Mouse (Mus musculus): Measurements from ENCODE around the gene Rbpjl. TPM values are rescaled to one million over a fixed set of nuclear protein-coding genes. Genes with fewer than 3 reads are reported as not detected.
A peak's percentile ranks its signal among the peaks of the same experiment; 100 is the strongest.

Rbpjl gene
- total RNA-seq, 1 experiment, result 0.04 TPM

DNA sequence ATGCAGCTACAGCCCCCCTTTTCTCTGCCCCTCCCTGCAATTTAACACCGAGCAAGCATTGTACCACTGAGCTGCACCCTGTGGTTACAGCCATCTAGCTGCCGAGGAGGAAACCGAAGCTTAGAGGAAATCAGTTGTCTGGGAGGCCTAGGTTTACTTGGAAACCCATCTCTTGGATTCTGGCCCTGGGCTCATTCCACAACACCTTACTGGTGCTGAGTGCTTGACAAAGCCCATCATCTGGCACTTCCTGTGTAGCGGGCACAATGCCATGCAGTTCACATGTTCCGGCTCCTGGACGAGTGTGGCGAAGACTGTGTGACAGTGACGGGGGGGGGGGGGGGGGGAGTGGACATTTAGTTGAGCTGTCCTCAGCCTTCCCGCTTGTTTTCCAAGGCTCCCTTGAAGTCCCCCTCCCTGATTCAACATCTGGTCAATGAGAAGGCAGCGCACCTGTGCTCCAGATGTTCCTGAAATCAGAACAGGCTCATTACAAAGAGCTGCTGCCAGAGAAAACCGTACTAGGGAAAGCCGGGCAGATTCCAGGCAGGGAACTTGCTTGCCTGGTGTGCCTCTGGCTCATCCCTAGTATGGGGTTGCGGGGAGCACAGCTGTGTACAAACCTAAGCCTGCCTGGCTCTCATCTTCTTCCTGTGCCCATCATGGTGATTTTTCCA, 49.2 kb downstream of the Rbpjl start:
- peaks cover 10 to 35% of the 10 kb centered on the region in 2 experiments for H3K4me1 ChIP-seq (ENCODE audit: control insufficient read depth in 2 of 2, insufficient read depth in 2 of 2, low read length in 2 of 2, poor library complexity in 1 of 2)
- in situ Hi-C loops (cut with MboI; ENCODE audit: low sequenced_read_pairs in 2 of 2, unreplicated experiment in 2 of 2), result no loop called here
- no peaks in the 10 kb centered on the region for H3K36me3 ChIP-seq (ENCODE audit: control insufficient read depth, insufficient read depth, low read length, poor library complexity, severe bottlenecking)
- DNase-seq (ENCODE audit: low read depth, low spot score), result no peak
- peak overlapping the region; percentile 23 for H3K27ac ChIP-seq (ENCODE audit: insufficient read depth, low read depth, low read length, poor library complexity, severe bottlenecking)
- H3K9me3 ChIP-seq (ENCODE audit: control insufficient read depth, insufficient read depth, low read depth, low read length), result no peaks in the 10 kb centered on the region
- no peak overlapping the region for H3K9ac ChIP-seq (ENCODE audit: insufficient read depth, low read depth, low read length, poor library complexity, severe bottlenecking)
- TF ChIP-seq HCFC1 (IDR thresholded peaks at IDR 0.05; ENCODE audit: borderline replicate concordance, insufficient read depth, low read length) (no peak), MAFK (IDR thresholded peaks at IDR 0.05; ENCODE audit: insufficient read depth, low read depth, low read length) (no peak), ZC3H11A (IDR thresholded peaks at IDR 0.05; ENCODE audit: borderline replicate concordance, low read depth, low read length) (no peak), ZNF384 (IDR thresholded peaks at IDR 0.05; ENCODE audit: low read depth, low read length) (no peak), CHD2 (IDR thresholded peaks at IDR 0.05; ENCODE audit: low read depth, low read length) (no peak)
- H3K4me3 ChIP-seq (ENCODE audit: insufficient read depth in 1 of 2, low read depth in 1 of 2, low read length in 2 of 2, poor library complexity in 1 of 2, severe bottlenecking in 1 of 2), result no peak overlapping the region

DNA sequence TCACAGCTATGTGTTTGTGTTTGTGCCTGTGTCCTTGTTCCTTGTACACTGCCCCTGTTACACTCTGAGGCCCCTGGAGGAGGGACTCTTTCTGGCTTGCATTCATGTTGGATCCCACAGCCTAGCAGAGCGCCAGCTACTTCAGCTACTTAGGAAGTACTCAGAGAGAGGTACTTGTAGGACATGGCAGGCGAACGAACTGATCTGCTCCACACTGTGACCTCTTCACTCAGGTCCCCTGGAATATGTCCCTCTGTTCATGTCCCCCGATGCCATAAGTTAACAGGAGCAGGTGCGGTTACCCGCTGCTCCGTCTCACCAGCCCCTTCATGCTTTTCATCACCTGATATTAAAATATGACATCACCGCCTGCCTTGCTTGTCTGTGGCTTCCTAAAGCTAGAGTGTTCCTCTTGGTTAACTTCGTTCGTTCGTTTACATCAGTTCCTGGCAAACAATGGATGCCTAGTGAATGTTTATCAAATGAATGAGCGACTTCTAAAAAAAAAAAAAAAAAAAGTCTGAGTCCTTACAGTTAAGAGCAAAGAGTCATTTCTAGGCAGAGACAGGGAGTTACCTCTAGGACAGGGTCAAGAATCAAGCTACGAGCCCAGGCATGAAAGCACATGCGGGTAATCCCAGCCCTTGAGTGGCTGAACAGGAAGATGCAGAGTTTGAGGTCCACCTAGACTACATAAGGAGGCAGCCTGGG, 50.3 kb downstream of the Rbpjl start:
- TF ChIP-seq HCFC1 (IDR thresholded peaks at IDR 0.05; ENCODE audit: borderline replicate concordance, insufficient read depth, low read length) (no peak), MAFK (IDR thresholded peaks at IDR 0.05; ENCODE audit: insufficient read depth, low read depth, low read length) (no peak)

DNA sequence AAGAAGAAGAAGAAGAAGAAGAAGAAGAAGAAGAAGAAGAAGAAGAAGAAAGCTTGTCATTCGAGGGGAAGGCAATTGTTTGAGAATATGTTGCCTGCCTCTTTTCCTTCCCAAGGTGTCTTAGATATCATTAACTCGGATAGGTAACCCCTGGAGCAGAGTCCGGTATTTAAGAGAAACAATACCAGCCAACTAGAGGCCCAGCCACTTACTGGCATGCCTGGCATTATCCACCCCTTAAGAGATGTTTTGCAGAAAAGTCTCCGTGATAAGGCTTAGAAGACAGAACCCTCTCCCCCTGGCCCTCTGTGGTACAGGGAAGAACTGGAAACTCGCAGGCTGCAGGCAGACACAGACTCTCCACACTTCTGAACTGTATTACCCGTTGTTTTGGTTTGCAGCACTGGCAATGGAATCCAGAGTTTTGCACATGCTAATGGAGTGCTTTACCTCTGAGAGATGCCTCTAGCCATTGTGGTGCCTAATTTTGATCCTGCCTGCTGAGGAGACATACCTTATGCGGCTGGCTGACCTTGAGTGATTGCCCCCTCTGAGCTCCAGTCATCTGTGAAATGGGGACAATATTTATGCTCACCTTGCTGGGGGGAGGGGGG, 51.1 kb downstream of the Rbpjl start:
- Histone ChIP-seq H3K9me3 (ENCODE audit: control insufficient read depth, insufficient read depth, low read depth, low read length) (no peaks in the 10 kb centered on the region), H3K4me3 (ENCODE audit: insufficient read depth in 1 of 2, low read depth in 1 of 2, low read length in 2 of 2, poor library complexity in 1 of 2, severe bottlenecking in 1 of 2) (no peak overlapping the region), H3K36me3 (ENCODE audit: control insufficient read depth, insufficient read depth, low read length, poor library complexity, severe bottlenecking) (no peaks in the 10 kb centered on the region), H3K27ac (ENCODE audit: insufficient read depth, low read depth, low read length, poor library complexity, severe bottlenecking) (no peak overlapping the region), H3K4me1 (ENCODE audit: control insufficient read depth in 2 of 2, insufficient read depth in 2 of 2, low read length in 2 of 2, poor library complexity in 1 of 2) (peaks cover 10 to 38% of the 10 kb centered on the region in 2 experiments), H3K9ac (ENCODE audit: insufficient read depth, low read depth, low read length, poor library complexity, severe bottlenecking) (no peak overlapping the region)
- no peak for DNase-seq (ENCODE audit: low read depth, low spot score)
- TF ChIP-seq ZNF384 (IDR thresholded peaks at IDR 0.05; ENCODE audit: low read depth, low read length), result no peak
- no peak for TF ChIP-seq MAFK (IDR thresholded peaks at IDR 0.05; ENCODE audit: insufficient read depth, low read depth, low read length)
- no peak for TF ChIP-seq ZC3H11A (IDR thresholded peaks at IDR 0.05; ENCODE audit: borderline replicate concordance, low read depth, low read length)
- no peak for TF ChIP-seq HCFC1 (IDR thresholded peaks at IDR 0.05; ENCODE audit: borderline replicate concordance, insufficient read depth, low read length)
- TF ChIP-seq CHD2 (IDR thresholded peaks at IDR 0.05; ENCODE audit: low read depth, low read length), result no peak
- in situ Hi-C loops (cut with MboI; ENCODE audit: low sequenced_read_pairs in 2 of 2, unreplicated experiment in 2 of 2), result no loop called here

More for the DNA sequence above, 50.3 kb downstream of the Rbpjl start:
- DNase-seq (ENCODE audit: low read depth, low spot score), result no peak
- in situ Hi-C loops (cut with MboI; ENCODE audit: low sequenced_read_pairs in 2 of 2, unreplicated experiment in 2 of 2), result no loop called here
- no peak overlapping the region for H3K9ac ChIP-seq (ENCODE audit: insufficient read depth, low read depth, low read length, poor library complexity, severe bottlenecking)
- H3K9me3 ChIP-seq (ENCODE audit: control insufficient read depth, insufficient read depth, low read depth, low read length), result no peaks in the 10 kb centered on the region
- no peak overlapping the region for H3K27ac ChIP-seq (ENCODE audit: insufficient read depth, low read depth, low read length, poor library complexity, severe bottlenecking)
- H3K4me3 ChIP-seq (ENCODE audit: insufficient read depth in 1 of 2, low read depth in 1 of 2, low read length in 2 of 2, poor library complexity in 1 of 2, severe bottlenecking in 1 of 2), result no peak overlapping the region
- peaks cover 10 to 35% of the 10 kb centered on the region in 2 experiments for H3K4me1 ChIP-seq (ENCODE audit: control insufficient read depth in 2 of 2, insufficient read depth in 2 of 2, low read length in 2 of 2, poor library complexity in 1 of 2)
- no peaks in the 10 kb centered on the region for H3K36me3 ChIP-seq (ENCODE audit: control insufficient read depth, insufficient read depth, low read length, poor library complexity, severe bottlenecking)

DNA sequence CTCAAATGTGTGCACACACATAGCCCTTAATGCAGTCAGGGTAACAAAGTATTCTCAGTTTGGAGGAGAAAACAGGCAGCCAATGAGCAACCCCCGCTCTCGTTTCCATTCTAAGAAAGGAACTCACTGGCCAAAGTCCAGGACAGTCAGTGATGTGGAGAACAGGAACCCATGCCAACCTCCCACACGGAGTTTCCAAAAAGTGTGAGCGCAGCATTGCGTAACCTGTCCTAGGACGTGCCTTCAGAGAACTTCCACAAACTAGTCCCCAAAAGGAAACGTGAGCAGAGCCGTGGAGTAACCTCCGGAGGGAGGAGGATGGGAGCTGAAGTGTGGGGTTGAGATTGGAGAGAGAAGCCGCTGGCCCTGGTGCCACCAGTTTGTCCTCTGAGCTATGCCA, 51.9 kb downstream of the Rbpjl start:
- Histone ChIP-seq H3K4me3 (ENCODE audit: insufficient read depth in 1 of 2, low read depth in 1 of 2, low read length in 2 of 2, poor library complexity in 1 of 2, severe bottlenecking in 1 of 2) (no peak overlapping the region), H3K36me3 (ENCODE audit: control insufficient read depth, insufficient read depth, low read length, poor library complexity, severe bottlenecking) (no peaks in the 10 kb centered on the region), H3K9ac (ENCODE audit: insufficient read depth, low read depth, low read length, poor library complexity, severe bottlenecking) (no peak overlapping the region), H3K27ac (ENCODE audit: insufficient read depth, low read depth, low read length, poor library complexity, severe bottlenecking) (no peak overlapping the region), H3K4me1 (ENCODE audit: control insufficient read depth in 2 of 2, insufficient read depth in 2 of 2, low read length in 2 of 2, poor library complexity in 1 of 2) (peaks cover 10 to 38% of the 10 kb centered on the region in 2 experiments), H3K9me3 (ENCODE audit: control insufficient read depth, insufficient read depth, low read depth, low read length) (no peaks in the 10 kb centered on the region)
- no peak for DNase-seq (ENCODE audit: low read depth, low spot score)
- in situ Hi-C loops (cut with MboI; ENCODE audit: low sequenced_read_pairs in 2 of 2, unreplicated experiment in 2 of 2), result no loop called here
- TF ChIP-seq ZNF384 (IDR thresholded peaks at IDR 0.05; ENCODE audit: low read depth, low read length) (no peak), CHD2 (IDR thresholded peaks at IDR 0.05; ENCODE audit: low read depth, low read length) (no peak), HCFC1 (IDR thresholded peaks at IDR 0.05; ENCODE audit: borderline replicate concordance, insufficient read depth, low read length) (no peak)
